Mouse (Mus musculus): ENCODE results near the gene Hnf1a. TPM values are rescaled to one million over a fixed set of nuclear protein-coding genes. Genes with fewer than 3 reads are reported as not detected.

The Hnf1a gene
- polyA plus RNA-seq, 1 experiment from 2014 or later: 6.8 TPM

Other genes with a start within 250 kb of the Hnf1a start
- gene Ankrd13a, start 196.4 kb downstream of the Hnf1a start, polyA plus RNA-seq (2014; fragmentation: Nextera tagmentation; extraction: Ambion mirVana): 37.0 and 67.9 TPM in 2 replicates
- gene Git2, start 195.6 kb downstream of the Hnf1a start, polyA plus RNA-seq (2014; fragmentation: Nextera tagmentation; extraction: Ambion mirVana): 32.8 and 41.7 TPM in 2 replicates
- gene 1500011B03Rik, start 147.6 kb downstream of the Hnf1a start, polyA plus RNA-seq (2014; fragmentation: Nextera tagmentation; extraction: Ambion mirVana): 128 and 143 TPM in 2 replicates
- gene 4930519G04Rik, start 117.4 kb downstream of the Hnf1a start, polyA plus RNA-seq (2014; fragmentation: Nextera tagmentation; extraction: Ambion mirVana): not detected in 2 replicates
- gene Gm9936, start 112.4 kb downstream of the Hnf1a start, polyA plus RNA-seq (2014; fragmentation: Nextera tagmentation; extraction: Ambion mirVana): not detected in 2 replicates
- 2.2 and 4.0 TPM in 2 replicates for gene Oasl2, start 74.2 kb downstream of the Hnf1a start, polyA plus RNA-seq (2014; fragmentation: Nextera tagmentation; extraction: Ambion mirVana)
- gene Oasl1, start 47.9 kb downstream of the Hnf1a start, polyA plus RNA-seq (2014; fragmentation: Nextera tagmentation; extraction: Ambion mirVana): 1.2 and 2.5 TPM in 2 replicates
- 51.1 and 58.9 TPM in 2 replicates for gene 2210016L21Rik, start 28.9 kb downstream of the Hnf1a start, polyA plus RNA-seq (2014; fragmentation: Nextera tagmentation; extraction: Ambion mirVana)
- gene Sppl3, start 40.0 kb upstream of the Hnf1a start, polyA plus RNA-seq (2014; fragmentation: Nextera tagmentation; extraction: Ambion mirVana): 23.9 and 26.1 TPM in 2 replicates
- 54.5 and 60.9 TPM in 2 replicates for gene Gm10401, start 127.2 kb upstream of the Hnf1a start, polyA plus RNA-seq (2014; fragmentation: Nextera tagmentation; extraction: Ambion mirVana)
- 54.2 and 68.5 TPM in 2 replicates for gene Acads, start 148.3 kb upstream of the Hnf1a start, polyA plus RNA-seq (2014; fragmentation: Nextera tagmentation; extraction: Ambion mirVana)
- 26.3 and 50.3 TPM in 2 replicates for gene Unc119b, start 163.9 kb upstream of the Hnf1a start, polyA plus RNA-seq (2014; fragmentation: Nextera tagmentation; extraction: Ambion mirVana)
- gene Mlec, start 187.1 kb upstream of the Hnf1a start, polyA plus RNA-seq (2014; fragmentation: Nextera tagmentation; extraction: Ambion mirVana): 57.8 and 75.5 TPM in 2 replicates
- 2.0 and 2.4 TPM in 2 replicates for gene Cabp1, start 223.3 kb upstream of the Hnf1a start, polyA plus RNA-seq (2014; fragmentation: Nextera tagmentation; extraction: Ambion mirVana)